In genomic region chr16:56477677-56478574, GRCm38 (mm10) we compare ENCODE assay signal across 8 mouse cellular contexts. TPM values are rescaled to one million over a fixed set of nuclear protein-coding genes. Genes with fewer than 3 reads are reported as not detected.
DNase-seq lines count a peak whose midpoint lies in the region; ATAC-seq and TF ChIP-seq lines count a peak whose summit lies in the region.

Gene Abi3bp, plus strand, starts transcription at chr16:56477878.

- H3K4me2 ChIP-seq in embryonic facial prominence, embryonic 11.5 days (ENCODE audit: low read depth, low read length): no peak within 1 kb of the TSS; the same call in 1 of the 2 replicates
- peak within 1 kb of the TSS; percentile 49 for H3K4me2 ChIP-seq in heart, embryonic 15.5 days

- intact Hi-C loops in left cerebral cortex, adult 2 months (cut with DNase I): loop anchor here (2.0 kb wide), 1 partner anchor 85 kb away; no protein-coding TSS in a partner anchor

- no peak for TF ChIP-seq CTCF in left cerebral cortex, adult 2 months (IDR thresholded peaks at IDR 0.05)

- H3K27me3 ChIP-seq in embryonic facial prominence, embryonic 11.5 days (ENCODE audit: control insufficient read depth, insufficient read depth, low read length): no peaks in the 10 kb centered on the region
- H3K27me3 ChIP-seq in heart, embryonic 15.5 days: no peaks in the 10 kb centered on the region

- WGBS in embryonic facial prominence, embryonic 11.5 days: 49% methylated on average over 11 of the region's 11 CpGs
- 34% methylated on average over 11 of the region's 11 CpGs for WGBS in heart, embryonic 15.5 days

- H3K9me3 ChIP-seq in embryonic facial prominence, embryonic 11.5 days (replicated peaks; ENCODE audit: control insufficient read depth, low read length): no peaks in the 10 kb centered on the region
- H3K9me3 ChIP-seq in heart, embryonic 15.5 days (replicated peaks): no peaks in the 10 kb centered on the region

- H3K4me1 ChIP-seq in embryonic facial prominence, embryonic 11.5 days (ENCODE audit: control insufficient read depth, insufficient read depth, low read length): no peaks in the 10 kb centered on the region
- no peaks in the 10 kb centered on the region for H3K4me1 ChIP-seq in heart, embryonic 15.5 days (replicated peaks)

- H3K4me3 ChIP-seq in embryonic facial prominence, embryonic 11.5 days (ENCODE audit: low read depth, low read length): no peak within 1 kb of the TSS
- H3K4me3 ChIP-seq in heart, embryonic 15.5 days: peak within 1 kb of the TSS; percentile 42
- peak within 1 kb of the TSS; percentile 29 for H3K4me3 ChIP-seq in left cerebral cortex, adult 2 months

- H3K9ac ChIP-seq in embryonic facial prominence, embryonic 11.5 days (replicated peaks; ENCODE audit: low read length): no peak within 1 kb of the TSS
- H3K9ac ChIP-seq in heart, embryonic 15.5 days: no peak within 1 kb of the TSS

- peak; percentile 98 for ATAC-seq in frontal cortex, adult (ENCODE audit: low TSS enrichment)
- 0 out of 2 replicates have a peak, but pooled peaks have one; percentile 71 for ATAC-seq in embryonic facial prominence, embryonic 11.5 days (replicated peaks; ENCODE audit: insufficient number of reproducible peaks, low FRiP score, low TSS enrichment, low read depth)
- ATAC-seq in heart, embryonic 15.5 days (replicated peaks; ENCODE audit: insufficient number of reproducible peaks, insufficient read depth, low FRiP score, low read depth): no peak
- ATAC-seq in megakaryocyte progenitor cell, adult 5-6 weeks (replicated peaks; ENCODE audit: poor library complexity): 0 out of 2 replicates have a peak, but pooled peaks have one; percentile 26

- H3K36me3 ChIP-seq in embryonic facial prominence, embryonic 11.5 days (replicated peaks; ENCODE audit: control insufficient read depth, insufficient read depth, low read depth, low read length): no peaks in the 10 kb centered on the region
- no peaks in the 10 kb centered on the region for H3K36me3 ChIP-seq in heart, embryonic 15.5 days

- no peak for DNase-seq in frontal cortex, postnatal 14 days (ENCODE audit: low spot score in 2 of 2)
- DNase-seq in embryonic facial prominence, embryonic 11.5 days (ENCODE audit: low spot score): peak; percentile 42
- peak; percentile 46 to 49 for DNase-seq in left cerebral cortex, adult 2 months (ENCODE audit: extremely low spot score in 1 of 2, low spot score in 2 of 2)
- peak; percentile 60 for DNase-seq in urinary bladder, postnatal 14 days (ENCODE audit: low spot score)
- DNase-seq in spleen, postnatal 10 days (ENCODE audit: low spot score in 2 of 2): no peak

- no peak within 1 kb of the TSS for H3K27ac ChIP-seq in embryonic facial prominence, embryonic 11.5 days (replicated peaks; ENCODE audit: low read depth, low read length)
- H3K27ac ChIP-seq in heart, embryonic 15.5 days: peak within 1 kb of the TSS; percentile 12; the same call in 1 of the 2 replicates
- peak within 1 kb of the TSS; percentile 1; the same call in 1 of the 2 replicates for H3K27ac ChIP-seq in left cerebral cortex, adult 2 months

RNA-seq across cellular contexts. Expression of gene Abi3bp, which starts in this region (rescaled TPM):
- polyA plus RNA-seq in embryonic facial prominence, embryonic 11.5 days (2014; fragmentation: Nextera tagmentation; extraction: Ambion mirVana): 0.54 and 0.79 TPM in 2 replicates
- 6.7 and 8.1 TPM in 2 replicates for polyA plus RNA-seq in heart, embryonic 15.5 days (2015; fragmentation: Nextera tagmentation; extraction: Ambion mirVana)
- total RNA-seq in left cerebral cortex, adult 2 months (2021): 10 to 100 TPM; 10.3 to 20.0 TPM
- total RNA-seq in megakaryocyte progenitor cell, adult 5-6 weeks (2015): not detected in 2 replicates
- total RNA-seq in megakaryocyte progenitor cell, adult 5-6 weeks (2017): not detected in 2 replicates

Comparison
In these comparisons a context has a peak if more than half of its experiments do, and no peak if none do; other contexts are left out.
1. RNA of gene Abi3bp (total RNA-seq): 10.3 to 20.0 TPM in left cerebral cortex, adult 2 months; not detected in megakaryocyte progenitor cell, adult 5-6 weeks; every median in the first group is over 10 times any median in the second.
2. Peak in DNase-seq and ATAC-seq in embryonic facial prominence, embryonic 11.5 days; RNA of the gene not detected or under 1 TPM.
3. Peak in ATAC-seq in megakaryocyte progenitor cell, adult 5-6 weeks; RNA of the gene not detected or under 1 TPM.
4. DNase-seq: peak in left cerebral cortex, adult 2 months (2 of 2) and urinary bladder, postnatal 14 days (single experiment); none in frontal cortex, postnatal 14 days (0 of 2) and spleen, postnatal 10 days (0 of 2).